Mouse (Mus musculus): ENCODE data around the gene Rps12. TPM values are rescaled to one million over a fixed set of nuclear protein-coding genes. Genes with fewer than 3 reads are reported as not detected.
"Not testable (repeated sequence)": the region's sequence is repeated elsewhere in the genome, so short reads cannot be mapped to it uniquely, and the experiment has no call there.

The Rps12 gene
- polyA plus RNA-seq, 1 experiment = 1,411 TPM

GRCm38 (mm10) chr10:23786040-23786439, 1.0 kb downstream of the Rps12 start:
- DNase-seq (ENCODE audit: extremely low spot score in 1 of 2, low spot score in 1 of 2) = no peak

- not testable (repeated sequence) for DNase-seq (ENCODE audit: extremely low spot score in 1 of 2, low spot score in 1 of 2)
Observed at GRCm38 (mm10) chr10:23785599-23785998, 1.5 kb downstream of the Rps12 start.

- no peak for DNase-seq (ENCODE audit: extremely low spot score in 1 of 2, low spot score in 1 of 2)
Observed at GRCm38 (mm10) chr10:23784121-23784520, 3.0 kb downstream of the Rps12 start.

GRCm38 (mm10) chr10:23783493-23783884, 3.6 kb downstream of the Rps12 start:
- DNase-seq (ENCODE audit: extremely low spot score in 1 of 2, low spot score in 1 of 2) = no peak

- DNase-seq (ENCODE audit: extremely low spot score in 1 of 2, low spot score in 1 of 2) = no peak
Observed at GRCm38 (mm10) chr10:23782855-23783492, 4.1 kb downstream of the Rps12 start.

- no peak for DNase-seq (ENCODE audit: extremely low spot score in 1 of 2, low spot score in 1 of 2)
Observed at GRCm38 (mm10) chr10:23781760-23782735, 5.0 kb downstream of the Rps12 start.

GRCm38 (mm10) chr10:23780539-23781275, 6.4 kb downstream of the Rps12 start:
- DNase-seq (ENCODE audit: extremely low spot score in 1 of 2, low spot score in 1 of 2) = no peak

GRCm38 (mm10) chr10:23777288-23777945, 9.7 kb downstream of the Rps12 start:
- DNase-seq (ENCODE audit: extremely low spot score in 1 of 2, low spot score in 1 of 2) = no peak

- DNase-seq (ENCODE audit: extremely low spot score in 1 of 2, low spot score in 1 of 2) = no peak
Observed at GRCm38 (mm10) chr10:23754166-23754565, 32.9 kb downstream of the Rps12 start.

Other genes starting within 250 kb of the Rps12 start
- gene Slc18b1, start 9.7 kb upstream of the Rps12 start, polyA plus RNA-seq (2012; rRNA removed) = 20.6 and 29.9 TPM in 2 replicates
- gene Vnn3, start 64.2 kb upstream of the Rps12 start, polyA plus RNA-seq (2012; rRNA removed) = 0.04 and 0.12 TPM in 2 replicates
- gene Vnn1, start 107.4 kb upstream of the Rps12 start, polyA plus RNA-seq (2012; rRNA removed) = 0.50 and 0.61 TPM in 2 replicates
- not detected in 2 replicates for gene Taar1, start 133.1 kb upstream of the Rps12 start, polyA plus RNA-seq (2012; rRNA removed)
- not detected in 2 replicates for gene Taar2, start 151.3 kb upstream of the Rps12 start, polyA plus RNA-seq (2012; rRNA removed)
- not detected in 2 replicates for gene Taar3, start 162.3 kb upstream of the Rps12 start, polyA plus RNA-seq (2012; rRNA removed)
- gene Taar4, start 173.2 kb upstream of the Rps12 start, polyA plus RNA-seq (2012; rRNA removed) = not detected in 2 replicates
- not detected in 2 replicates for gene Taar5, start 183.4 kb upstream of the Rps12 start, polyA plus RNA-seq (2012; rRNA removed)
- gene Taar6, start 198.4 kb upstream of the Rps12 start, polyA plus RNA-seq (2012; rRNA removed) = not detected in 2 replicates
- gene Taar7a, start 206.2 kb upstream of the Rps12 start, polyA plus RNA-seq (2012; rRNA removed) = not detected in 2 replicates
- gene Taar7b, start 212.7 kb upstream of the Rps12 start, polyA plus RNA-seq (2012; rRNA removed) = not detected in 2 replicates
- gene Taar7d, start 239.9 kb upstream of the Rps12 start, polyA plus RNA-seq (2012; rRNA removed) = not detected in 2 replicates